Mouse (Mus musculus): ENCODE measurements around the gene Egfr. TPM values are rescaled to one million over a fixed set of nuclear protein-coding genes. Genes with fewer than 3 reads are reported as not detected.

The Egfr gene
- polyA plus RNA-seq (2012; rRNA removed) = 3.9 and 4.8 TPM in 2 replicates

GRCm38 (mm10) chr11:16752007-16752348, at the start of gene Egfr:
Egfr (plus strand) TSS chr11:16752203.
- H3K27me3 ChIP-seq (ENCODE audit: control insufficient read depth, insufficient read depth, low read length) = no peaks in the 10 kb centered on the region
- under 1% methylated on average over 21 of the region's 21 CpGs for WGBS
- DNase-seq = peak; percentile 24 to 27
- TF ChIP-seq CTCF (IDR thresholded peaks at IDR 0.05; ENCODE audit: borderline replicate concordance, insufficient read depth, low read depth, low read length) (no peak), POLR2A (IDR thresholded peaks at IDR 0.05; ENCODE audit: borderline replicate concordance, insufficient read depth, low read length) (no peak)
- no peaks in the 10 kb centered on the region for H3K4me1 ChIP-seq (ENCODE audit: control insufficient read depth, insufficient read depth, low read length)
- H3K4me3 ChIP-seq (replicated peaks; ENCODE audit: insufficient read depth, low read depth, low read length) = peak within 1 kb of the TSS; percentile 43
- no peak within 1 kb of the TSS for H3K27ac ChIP-seq (ENCODE audit: insufficient read depth, low read length)

GRCm38 (mm10) chr11:16703221-16703620, 48.8 kb upstream of the Egfr start:
- Histone ChIP-seq H3K27ac (ENCODE audit: insufficient read depth, low read length) (no peak overlapping the region), H3K4me1 (ENCODE audit: control insufficient read depth, insufficient read depth, low read length) (no peaks in the 10 kb centered on the region), H3K27me3 (ENCODE audit: control insufficient read depth, insufficient read depth, low read length) (no peaks in the 10 kb centered on the region), H3K4me3 (replicated peaks; ENCODE audit: insufficient read depth, low read depth, low read length) (no peak overlapping the region)
- DNase-seq = no peak
- TF ChIP-seq POLR2A (IDR thresholded peaks at IDR 0.05; ENCODE audit: borderline replicate concordance, insufficient read depth, low read length) (no peak), CTCF (IDR thresholded peaks at IDR 0.05; ENCODE audit: borderline replicate concordance, insufficient read depth, low read depth, low read length) (no peak)
- WGBS = 93% methylated on average over 3 of the region's 3 CpGs

GRCm38 (mm10) chr11:16735083-16735644, 16.8 kb upstream of the Egfr start:
- WGBS = 51% methylated on average over 1 of the region's 1 CpGs
- H3K27ac ChIP-seq (ENCODE audit: insufficient read depth, low read length) = no peak overlapping the region
- no peaks in the 10 kb centered on the region for H3K27me3 ChIP-seq (ENCODE audit: control insufficient read depth, insufficient read depth, low read length)
- TF ChIP-seq POLR2A (IDR thresholded peaks at IDR 0.05; ENCODE audit: borderline replicate concordance, insufficient read depth, low read length) = no peak
- TF ChIP-seq CTCF (IDR thresholded peaks at IDR 0.05; ENCODE audit: borderline replicate concordance, insufficient read depth, low read depth, low read length) = no peak
- no peak overlapping the region for H3K4me3 ChIP-seq (replicated peaks; ENCODE audit: insufficient read depth, low read depth, low read length)
- DNase-seq = no peak
- H3K4me1 ChIP-seq (ENCODE audit: control insufficient read depth, insufficient read depth, low read length) = no peaks in the 10 kb centered on the region

GRCm38 (mm10) chr11:16737323-16737722, 14.7 kb upstream of the Egfr start:
- Histone ChIP-seq H3K27ac (ENCODE audit: insufficient read depth, low read length) (no peak overlapping the region), H3K4me3 (replicated peaks; ENCODE audit: insufficient read depth, low read depth, low read length) (no peak overlapping the region), H3K27me3 (ENCODE audit: control insufficient read depth, insufficient read depth, low read length) (no peaks in the 10 kb centered on the region), H3K4me1 (ENCODE audit: control insufficient read depth, insufficient read depth, low read length) (peaks cover 5% of the 10 kb centered on the region)
- no peak for DNase-seq
- TF ChIP-seq CTCF (IDR thresholded peaks at IDR 0.05; ENCODE audit: borderline replicate concordance, insufficient read depth, low read depth, low read length) = no peak
- TF ChIP-seq POLR2A (IDR thresholded peaks at IDR 0.05; ENCODE audit: borderline replicate concordance, insufficient read depth, low read length) = no peak
- 83% methylated on average over 2 of the region's 2 CpGs for WGBS

- DNase-seq = no peak
- TF ChIP-seq CTCF (IDR thresholded peaks at IDR 0.05; ENCODE audit: borderline replicate concordance, insufficient read depth, low read depth, low read length) (no peak), POLR2A (IDR thresholded peaks at IDR 0.05; ENCODE audit: borderline replicate concordance, insufficient read depth, low read length) (no peak)
- 92% methylated on average over 2 of the region's 2 CpGs for WGBS
- Histone ChIP-seq H3K4me1 (ENCODE audit: control insufficient read depth, insufficient read depth, low read length) (peaks cover 5% of the 10 kb centered on the region), H3K27me3 (ENCODE audit: control insufficient read depth, insufficient read depth, low read length) (no peaks in the 10 kb centered on the region), H3K4me3 (replicated peaks; ENCODE audit: insufficient read depth, low read depth, low read length) (no peak overlapping the region), H3K27ac (ENCODE audit: insufficient read depth, low read length) (no peak overlapping the region)
Measured at GRCm38 (mm10) chr11:16738691-16739090, 13.3 kb upstream of the Egfr start.

- no peak for TF ChIP-seq POLR2A (IDR thresholded peaks at IDR 0.05; ENCODE audit: borderline replicate concordance, insufficient read depth, low read length)
- no peak for TF ChIP-seq CTCF (IDR thresholded peaks at IDR 0.05; ENCODE audit: borderline replicate concordance, insufficient read depth, low read depth, low read length)
- Histone ChIP-seq H3K27ac (ENCODE audit: insufficient read depth, low read length) (no peak overlapping the region), H3K27me3 (ENCODE audit: control insufficient read depth, insufficient read depth, low read length) (no peaks in the 10 kb centered on the region), H3K4me3 (replicated peaks; ENCODE audit: insufficient read depth, low read depth, low read length) (no peak overlapping the region), H3K4me1 (ENCODE audit: control insufficient read depth, insufficient read depth, low read length) (peaks cover 5% of the 10 kb centered on the region)
- 93% methylated on average over 3 of the region's 3 CpGs for WGBS
- no peak for DNase-seq
Measured at GRCm38 (mm10) chr11:16739155-16739554, 12.8 kb upstream of the Egfr start.

GRCm38 (mm10) chr11:16740691-16741611, 11.1 kb upstream of the Egfr start:
- Histone ChIP-seq H3K27ac (ENCODE audit: insufficient read depth, low read length) (no peak overlapping the region), H3K4me3 (replicated peaks; ENCODE audit: insufficient read depth, low read depth, low read length) (no peak overlapping the region), H3K27me3 (ENCODE audit: control insufficient read depth, insufficient read depth, low read length) (no peaks in the 10 kb centered on the region), H3K4me1 (ENCODE audit: control insufficient read depth, insufficient read depth, low read length) (peaks cover 5% of the 10 kb centered on the region)
- TF ChIP-seq POLR2A (IDR thresholded peaks at IDR 0.05; ENCODE audit: borderline replicate concordance, insufficient read depth, low read length) (no peak), CTCF (IDR thresholded peaks at IDR 0.05; ENCODE audit: borderline replicate concordance, insufficient read depth, low read depth, low read length) (no peak)
- 31% methylated on average over 10 of the region's 10 CpGs for WGBS
- peak in 1 of 2 experiments; percentile 18 for DNase-seq

GRCm38 (mm10) chr11:16742251-16742650, 9.8 kb upstream of the Egfr start:
- H3K27ac ChIP-seq (ENCODE audit: insufficient read depth, low read length) = no peak overlapping the region
- 73% methylated on average over 4 of the region's 4 CpGs for WGBS
- TF ChIP-seq POLR2A (IDR thresholded peaks at IDR 0.05; ENCODE audit: borderline replicate concordance, insufficient read depth, low read length) (no peak), CTCF (IDR thresholded peaks at IDR 0.05; ENCODE audit: borderline replicate concordance, insufficient read depth, low read depth, low read length) (no peak)

More at GRCm38 (mm10) chr11:16742251-16742650, 9.8 kb upstream of the Egfr start:
- Histone ChIP-seq H3K4me3 (replicated peaks; ENCODE audit: insufficient read depth, low read depth, low read length) (no peak overlapping the region), H3K4me1 (ENCODE audit: control insufficient read depth, insufficient read depth, low read length) (peaks cover 5% of the 10 kb centered on the region), H3K27me3 (ENCODE audit: control insufficient read depth, insufficient read depth, low read length) (no peaks in the 10 kb centered on the region)
- no peak for DNase-seq

All from cerebellum, adult 2 months (tissue).